Mouse (Mus musculus) heart, adult 2 months (tissue): Measurements from ENCODE around the gene Rnf145.

ENCODE experiments used
- CTCF ChIP-seq: fragments of 200-600 bp; IDR thresholded peaks from 2 replicates; pipeline ENCODE4 v1.8.1; 2022; ENCODE audit warnings: antibody characterized with exemption, mild to moderate bottlenecking, moderate library complexity
- EP300 ChIP-seq: fragments of 200-500 bp; IDR thresholded peaks from 2 replicates; pipeline ENCODE4 v1.6.1; 2011; ENCODE audit warnings: low read depth, low read length, control low read depth; ENCODE audit not compliant: insufficient read depth
- POLR2A ChIP-seq: fragments of 200-500 bp; IDR thresholded peaks from 2 replicates; pipeline ENCODE4 v1.6.1; 2011; ENCODE audit warnings: mild to moderate bottlenecking, low read depth, low read length, control low read depth; ENCODE audit not compliant: insufficient read depth

DNA sequence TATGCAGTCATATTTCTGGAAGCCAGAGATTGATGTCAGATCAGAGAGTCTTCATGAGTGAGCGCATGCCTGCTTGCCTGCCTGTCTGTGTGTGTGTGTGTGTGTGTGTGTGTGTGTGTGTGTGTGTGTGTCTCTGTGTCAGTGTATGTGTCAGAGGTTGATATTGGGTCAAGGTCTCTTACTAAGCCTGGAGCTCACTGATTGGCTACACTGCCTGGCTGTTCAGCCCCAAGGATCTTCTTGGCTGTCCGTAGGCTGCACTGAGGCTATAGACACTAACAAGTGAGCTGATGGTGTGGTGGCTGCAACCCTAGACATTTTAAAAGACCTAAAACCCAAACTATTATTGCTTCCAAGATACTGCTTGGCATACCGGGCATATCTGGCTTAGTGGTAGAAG lies 39.8 kb downstream of the Rnf145 start:
- TF ChIP-seq CTCF (no peak), POLR2A (no peak), EP300 (no peak)
